Mouse (Mus musculus): ENCODE data around the gene Ppard. TPM values are rescaled to one million over a fixed set of nuclear protein-coding genes. Genes with fewer than 3 reads are reported as not detected.
"Not testable (repeated sequence)": the region's sequence is repeated elsewhere in the genome, so short reads cannot be mapped to it uniquely, and the experiment has no call there.

Gene Ppard
- polyA plus RNA-seq, 1 experiment from 2014 or later, result 1.7 TPM

DNA sequence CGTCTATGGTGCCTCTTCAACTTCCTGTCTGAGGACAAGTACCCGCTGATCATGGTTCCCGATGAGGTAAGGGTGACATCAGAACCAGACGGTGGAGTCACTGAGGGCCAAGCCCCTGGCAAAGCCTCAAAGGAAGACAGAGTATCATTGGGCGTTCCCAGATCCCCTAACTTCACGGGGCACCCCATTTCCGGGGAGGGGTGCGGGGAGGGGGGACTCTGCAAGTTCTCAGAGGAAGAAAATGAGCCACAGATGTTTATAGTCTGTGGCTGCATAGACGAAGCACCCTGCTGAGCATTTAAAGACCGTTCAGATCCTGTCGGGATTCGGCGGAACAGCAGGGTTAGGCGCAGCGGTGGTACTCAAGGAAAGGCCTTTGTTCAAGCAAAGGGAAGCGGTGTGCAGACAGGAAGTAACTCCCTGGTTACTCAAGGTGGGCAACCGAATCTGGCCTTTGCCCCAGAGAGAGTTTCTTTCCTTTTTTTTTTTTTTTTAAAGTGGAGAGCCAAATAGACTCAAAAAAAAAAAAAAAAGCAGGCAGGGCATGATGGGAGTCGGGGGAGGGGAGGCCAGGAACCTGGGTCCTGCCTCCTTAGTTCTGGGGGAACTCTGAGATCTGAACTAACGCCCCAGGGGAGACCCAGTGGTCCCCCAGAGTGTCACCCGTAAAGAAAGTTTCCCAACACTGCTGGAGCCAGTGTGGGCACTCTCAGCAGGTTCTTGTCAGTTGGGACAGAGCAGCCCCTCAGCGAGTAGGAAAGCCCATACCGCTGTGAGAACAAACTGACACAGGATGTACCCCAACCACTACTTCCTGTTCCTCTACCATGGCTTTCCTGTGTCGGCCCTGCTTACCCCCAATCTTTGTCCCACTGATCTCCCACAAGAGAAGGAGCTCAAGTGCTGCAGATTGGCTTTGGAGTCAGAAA is 14.5 kb upstream of the Ppard start:
- no peaks in the 10 kb centered on the region; the same call in 1 of the 2 replicates for H3K4me1 ChIP-seq (ENCODE audit: control insufficient read depth, insufficient read depth, low read length)
- H3K4me3 ChIP-seq (ENCODE audit: low read depth, low read length), result no peak overlapping the region
- ATAC-seq (ENCODE audit: low FRiP score), result no peak
- no peaks in the 10 kb centered on the region; the same call in 1 of the 2 replicates for H3K27me3 ChIP-seq (ENCODE audit: control insufficient read depth, insufficient read depth, low read length)
- no peaks in the 10 kb centered on the region for H3K36me3 ChIP-seq (ENCODE audit: control insufficient read depth, insufficient read depth, low read length)
- peak overlapping the region; percentile 25; the same call in 1 of the 2 replicates for H3K27ac ChIP-seq (ENCODE audit: low read depth, low read length)
- H3K4me2 ChIP-seq, result no peak overlapping the region
- WGBS, result 25% methylated on average over 23 of the region's 23 CpGs
- H3K9ac ChIP-seq (ENCODE audit: low read length), result peak overlapping the region; percentile 41; the same call in 1 of the 2 replicates
- DNase-seq (ENCODE audit: low spot score, missing footprints), result no peak
- H3K9me3 ChIP-seq (ENCODE audit: control insufficient read depth, low read length), result no peaks in the 10 kb centered on the region

DNA sequence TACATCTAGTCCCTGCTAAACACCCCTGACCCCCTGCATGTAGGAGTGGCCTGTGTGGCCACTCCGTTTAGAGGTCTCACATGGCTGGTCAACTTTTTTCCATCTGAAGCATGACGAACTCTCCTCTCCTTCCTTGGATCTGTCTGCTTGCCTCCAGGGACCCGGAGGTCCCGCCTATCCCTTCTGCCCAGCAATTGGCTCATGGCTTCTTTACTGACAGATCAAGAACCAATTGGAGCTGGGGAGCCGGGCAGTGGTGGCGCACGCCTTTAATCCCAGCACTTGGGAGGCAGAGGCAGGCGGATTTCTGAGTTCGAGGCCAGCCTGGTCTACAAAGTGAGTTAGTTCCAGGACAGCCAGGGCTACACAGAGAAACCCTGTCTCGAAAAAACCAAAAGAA is 10.0 kb upstream of the Ppard start:
- not testable (repeated sequence) for H3K27me3 ChIP-seq (ENCODE audit: control insufficient read depth, insufficient read depth, low read length); H3K4me2 ChIP-seq; ATAC-seq (ENCODE audit: low FRiP score); H3K36me3 ChIP-seq (ENCODE audit: control insufficient read depth, insufficient read depth, low read length); H3K27ac ChIP-seq (ENCODE audit: low read depth, low read length); H3K4me1 ChIP-seq (ENCODE audit: control insufficient read depth, insufficient read depth, low read length); H3K9ac ChIP-seq (ENCODE audit: low read length); H3K4me3 ChIP-seq (ENCODE audit: low read depth, low read length); H3K9me3 ChIP-seq (ENCODE audit: control insufficient read depth, low read length); DNase-seq (ENCODE audit: low spot score, missing footprints)
- 93% methylated on average over 9 of the region's 10 CpGs for WGBS

DNA sequence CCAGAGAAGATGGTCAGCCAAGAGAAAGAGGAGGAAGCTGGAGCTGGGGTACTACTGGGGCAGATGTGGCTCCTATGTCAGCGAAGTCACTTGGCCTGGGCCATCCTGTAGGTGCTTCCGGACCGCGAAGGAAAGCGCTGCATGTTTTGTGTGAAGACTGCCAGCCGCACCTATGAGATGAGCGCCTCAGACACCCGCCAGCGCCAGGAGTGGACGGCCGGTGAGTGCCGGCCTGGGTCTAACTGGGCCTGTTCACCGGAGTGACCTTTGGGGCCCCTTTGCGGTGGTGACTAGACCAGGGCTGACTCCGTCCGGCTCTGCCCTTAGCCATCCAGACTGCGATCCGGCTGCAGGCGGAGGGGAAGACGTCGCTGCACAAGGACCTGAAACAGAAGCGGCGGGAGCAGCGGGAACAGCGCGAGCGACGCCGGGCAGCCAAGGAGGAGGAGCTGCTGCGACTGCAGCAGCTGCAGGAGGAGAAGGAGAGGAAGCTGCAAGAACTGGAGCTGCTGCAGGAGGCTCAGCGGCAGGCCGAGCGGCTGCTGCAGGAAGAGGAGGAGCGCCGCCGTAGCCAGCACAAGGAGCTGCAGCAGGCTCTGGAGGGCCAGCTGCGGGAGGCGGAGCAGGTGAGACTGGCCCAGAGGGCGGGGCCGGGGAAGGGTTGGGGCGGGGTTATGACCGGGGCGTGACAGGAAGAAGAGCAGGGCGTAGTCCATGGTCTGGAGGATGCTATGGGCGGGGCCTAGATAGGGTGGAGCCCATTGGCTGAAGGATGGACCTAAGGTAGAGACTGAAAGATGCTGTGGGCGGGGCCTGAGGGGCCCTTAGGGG is 8.7 kb upstream of the Ppard start:
- peak overlapping the region; percentile 83 for H3K4me2 ChIP-seq
- H3K9ac ChIP-seq (ENCODE audit: low read length), result peak overlapping the region; percentile 73
- WGBS, result under 1% methylated on average over 46 of the region's 46 CpGs
- ATAC-seq (ENCODE audit: low FRiP score) (peak; percentile 92), DNase-seq (ENCODE audit: low spot score, missing footprints) (peak; percentile 98)
- H3K4me1 ChIP-seq (ENCODE audit: control insufficient read depth, insufficient read depth, low read length), result no peaks in the 10 kb centered on the region; the same call in 1 of the 2 replicates
- H3K4me3 ChIP-seq (ENCODE audit: low read depth, low read length), result peak overlapping the region; percentile 42
- no peaks in the 10 kb centered on the region for H3K27me3 ChIP-seq (ENCODE audit: control insufficient read depth, insufficient read depth, low read length)
- H3K27ac ChIP-seq (ENCODE audit: low read depth, low read length), result peak overlapping the region; percentile 30; the same call in 1 of the 2 replicates
- no peaks in the 10 kb centered on the region for H3K36me3 ChIP-seq (ENCODE audit: control insufficient read depth, insufficient read depth, low read length)
- no peaks in the 10 kb centered on the region for H3K9me3 ChIP-seq (ENCODE audit: control insufficient read depth, low read length)

DNA sequence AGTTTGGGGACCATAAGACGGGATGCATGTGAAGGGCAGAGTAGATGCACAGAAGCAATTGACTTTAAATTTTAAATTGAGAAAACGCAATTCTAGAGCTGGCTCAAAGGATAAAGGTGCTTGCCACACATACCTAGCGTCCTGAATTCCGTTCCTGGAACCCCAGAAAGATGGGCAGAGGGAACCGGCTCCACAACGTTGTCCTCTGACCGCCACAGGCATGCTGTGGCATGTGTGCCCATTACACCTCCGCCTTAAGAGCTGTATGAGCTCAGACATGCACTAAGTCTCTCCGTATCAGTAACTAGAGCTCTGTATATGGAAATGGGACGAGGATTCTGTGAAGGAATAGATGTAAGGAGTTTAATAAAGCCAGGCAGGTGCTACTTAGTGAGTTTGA is 7.9 kb upstream of the Ppard start:
- DNase-seq (ENCODE audit: low spot score, missing footprints) (no peak), ATAC-seq (ENCODE audit: low FRiP score) (no peak)
- Histone ChIP-seq H3K27ac (ENCODE audit: low read depth, low read length) (no peak overlapping the region), H3K9me3 (ENCODE audit: control insufficient read depth, low read length) (no peaks in the 10 kb centered on the region), H3K9ac (ENCODE audit: low read length) (no peak overlapping the region), H3K4me2 (no peak overlapping the region), H3K27me3 (ENCODE audit: control insufficient read depth, insufficient read depth, low read length) (no peaks in the 10 kb centered on the region), H3K4me1 (ENCODE audit: control insufficient read depth, insufficient read depth, low read length) (no peaks in the 10 kb centered on the region; the same call in 1 of the 2 replicates), H3K36me3 (ENCODE audit: control insufficient read depth, insufficient read depth, low read length) (no peaks in the 10 kb centered on the region), H3K4me3 (ENCODE audit: low read depth, low read length) (no peak overlapping the region)
- WGBS, result 84% methylated on average over 10 of the region's 10 CpGs

DNA sequence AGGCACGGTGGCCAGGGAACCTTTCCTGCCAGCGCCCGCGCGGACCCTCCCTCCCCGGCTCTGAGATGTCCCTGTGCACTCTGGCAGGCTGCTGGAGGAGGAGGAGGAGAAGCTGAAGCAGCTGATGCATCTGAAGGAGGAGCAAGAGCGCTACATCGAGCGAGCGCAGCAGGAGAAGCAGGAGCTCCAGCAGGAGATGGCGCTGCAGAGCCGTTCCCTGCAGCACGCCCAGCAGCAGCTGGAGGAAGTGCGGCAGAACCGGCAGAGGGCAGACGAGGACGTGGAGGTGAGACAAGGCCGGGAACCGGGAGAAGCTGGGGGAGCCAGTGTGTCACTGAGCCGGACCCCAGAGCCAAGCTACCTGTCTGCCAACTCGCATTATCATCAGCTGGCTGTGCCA is 6.5 kb upstream of the Ppard start:
- Histone ChIP-seq H3K4me1 (ENCODE audit: control insufficient read depth, insufficient read depth, low read length) (no peaks in the 10 kb centered on the region; the same call in 1 of the 2 replicates), H3K36me3 (ENCODE audit: control insufficient read depth, insufficient read depth, low read length) (no peaks in the 10 kb centered on the region), H3K27me3 (ENCODE audit: control insufficient read depth, insufficient read depth, low read length) (no peaks in the 10 kb centered on the region), H3K4me3 (ENCODE audit: low read depth, low read length) (peak overlapping the region; percentile 21), H3K9ac (ENCODE audit: low read length) (peak overlapping the region; percentile 41), H3K4me2 (peak overlapping the region; percentile 51), H3K27ac (ENCODE audit: low read depth, low read length) (no peak overlapping the region), H3K9me3 (ENCODE audit: control insufficient read depth, low read length) (no peaks in the 10 kb centered on the region)
- WGBS, result under 1% methylated on average over 21 of the region's 21 CpGs
- ATAC-seq (ENCODE audit: low FRiP score) (peak; percentile 44), DNase-seq (ENCODE audit: low spot score, missing footprints) (peak; percentile 97)

DNA sequence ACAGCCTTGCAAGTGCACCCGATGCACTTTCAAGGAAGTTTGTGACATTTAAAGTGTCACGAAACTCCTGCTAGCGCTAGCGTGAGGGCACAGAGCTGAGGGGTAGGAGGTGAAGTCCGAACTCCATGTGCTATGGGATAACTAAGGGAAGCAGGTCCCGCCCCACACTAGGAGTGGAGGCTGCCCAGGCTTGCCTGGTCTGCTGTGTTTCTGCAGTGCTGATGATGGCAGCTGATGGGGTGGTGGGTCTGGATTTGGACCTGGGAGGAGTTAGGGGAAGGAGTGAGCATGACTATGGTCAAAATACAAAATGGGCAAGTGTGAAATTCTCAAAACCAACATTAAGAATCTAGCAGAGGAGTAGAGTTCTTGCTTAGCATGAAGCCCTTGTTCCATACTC is 2.0 kb upstream of the Ppard start:
- no peak overlapping the region for H3K4me3 ChIP-seq (ENCODE audit: low read depth, low read length)
- no peaks in the 10 kb centered on the region for H3K27me3 ChIP-seq (ENCODE audit: control insufficient read depth, insufficient read depth, low read length)
- no peak overlapping the region for H3K4me2 ChIP-seq
- no peak overlapping the region for H3K9ac ChIP-seq (ENCODE audit: low read length)
- WGBS, result 89% methylated on average over 6 of the region's 6 CpGs
- no peaks in the 10 kb centered on the region for H3K9me3 ChIP-seq (ENCODE audit: control insufficient read depth, low read length)
- ATAC-seq (ENCODE audit: low FRiP score) (no peak), DNase-seq (ENCODE audit: low spot score, missing footprints) (no peak)
- no peaks in the 10 kb centered on the region; the same call in none of the 2 replicates for H3K4me1 ChIP-seq (ENCODE audit: control insufficient read depth, insufficient read depth, low read length)
- H3K27ac ChIP-seq (ENCODE audit: low read depth, low read length), result no peak overlapping the region
- no peaks in the 10 kb centered on the region for H3K36me3 ChIP-seq (ENCODE audit: control insufficient read depth, insufficient read depth, low read length)

DNA sequence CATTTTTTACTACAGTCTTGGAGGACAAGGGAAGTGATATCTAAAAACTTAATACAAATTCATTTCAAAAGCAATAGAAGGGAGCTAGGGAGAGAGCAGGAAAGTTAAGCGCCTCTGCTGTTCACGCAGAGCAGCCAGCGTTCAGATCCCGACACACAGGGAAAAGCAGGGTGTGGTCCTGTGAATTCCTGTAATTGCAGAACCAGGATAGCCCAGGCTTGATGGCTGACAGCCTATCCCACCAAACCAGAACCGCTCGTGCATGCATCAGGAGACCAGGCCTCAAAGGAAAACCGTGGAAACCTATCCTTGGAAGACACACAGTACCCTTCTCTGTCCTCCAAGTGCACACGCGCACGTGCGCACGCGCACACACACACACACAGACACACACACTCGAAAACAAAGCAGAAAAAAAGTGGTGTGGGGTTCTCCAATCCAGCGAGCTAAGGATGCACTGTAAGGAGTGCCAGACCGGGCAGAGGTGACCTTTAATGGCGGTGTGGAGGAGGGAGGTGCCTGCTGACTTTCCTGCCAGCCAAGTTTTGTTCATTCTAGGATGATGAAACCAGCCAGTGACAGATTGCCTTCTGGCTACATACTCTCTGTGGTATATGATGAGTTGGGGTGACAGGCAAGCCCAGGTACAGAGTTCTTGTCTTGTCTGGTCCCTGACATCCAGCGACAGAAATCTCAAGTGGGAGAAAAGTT is 1.3 kb upstream of the Ppard start:
- 87% methylated on average over 18 of the region's 18 CpGs for WGBS
- ATAC-seq (ENCODE audit: low FRiP score), result no peak
- no peak for DNase-seq (ENCODE audit: low spot score, missing footprints)
- no peaks in the 10 kb centered on the region for H3K9me3 ChIP-seq (ENCODE audit: control insufficient read depth, low read length)
- no peak overlapping the region for H3K4me2 ChIP-seq
- no peak overlapping the region for H3K9ac ChIP-seq (ENCODE audit: low read length)
- H3K27me3 ChIP-seq (ENCODE audit: control insufficient read depth, insufficient read depth, low read length), result no peaks in the 10 kb centered on the region
- H3K4me3 ChIP-seq (ENCODE audit: low read depth, low read length), result no peak overlapping the region
- H3K36me3 ChIP-seq (ENCODE audit: control insufficient read depth, insufficient read depth, low read length), result no peaks in the 10 kb centered on the region
- H3K4me1 ChIP-seq (ENCODE audit: control insufficient read depth, insufficient read depth, low read length), result no peaks in the 10 kb centered on the region; the same call in none of the 2 replicates
- no peak overlapping the region for H3K27ac ChIP-seq (ENCODE audit: low read depth, low read length)

DNA sequence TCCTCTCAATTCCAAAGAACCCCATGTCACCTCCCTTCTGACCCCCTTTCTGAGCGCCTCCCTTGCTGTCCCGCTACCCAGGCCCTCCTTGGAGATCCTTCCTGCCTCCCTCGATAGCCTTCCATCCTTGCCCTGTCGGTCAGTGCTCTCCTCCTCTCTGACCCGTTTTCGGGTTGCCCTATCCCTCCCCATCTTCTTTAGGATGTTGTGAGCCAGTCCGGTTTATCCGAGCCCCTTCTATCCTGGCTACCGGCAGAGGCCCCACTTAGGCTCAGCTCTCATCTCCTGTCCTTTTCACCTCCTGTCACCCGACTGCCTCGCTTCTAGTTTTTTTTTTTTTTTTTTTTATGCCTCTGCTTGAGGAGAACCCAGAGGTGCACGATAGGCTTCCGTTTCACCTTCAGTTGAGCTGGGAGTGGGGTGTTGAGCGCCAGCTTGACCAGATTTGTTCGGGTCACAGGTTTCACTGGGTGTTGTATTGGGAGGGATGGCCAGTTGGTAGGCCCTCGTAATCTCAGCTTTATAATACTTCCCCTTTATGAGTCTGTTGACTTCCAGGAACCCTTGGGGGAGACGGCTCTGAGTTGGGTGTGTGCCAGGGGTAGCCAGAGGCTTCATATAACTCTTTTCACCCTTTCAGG is 711 bp downstream of the Ppard start:
- no peak for ATAC-seq (ENCODE audit: low FRiP score)
- H3K27ac ChIP-seq (ENCODE audit: low read depth, low read length), result no peak overlapping the region

More for the DNA sequence above, 711 bp downstream of the Ppard start:
- WGBS, result 6% methylated on average over 17 of the region's 17 CpGs
- Histone ChIP-seq H3K4me1 (ENCODE audit: control insufficient read depth, insufficient read depth, low read length) (no peaks in the 10 kb centered on the region; the same call in 1 of the 2 replicates), H3K9ac (ENCODE audit: low read length) (peak overlapping the region; percentile 79), H3K27me3 (ENCODE audit: control insufficient read depth, insufficient read depth, low read length) (no peaks in the 10 kb centered on the region), H3K4me2 (peak overlapping the region; percentile 82), H3K4me3 (ENCODE audit: low read depth, low read length) (peak overlapping the region; percentile 74), H3K9me3 (ENCODE audit: control insufficient read depth, low read length) (no peaks in the 10 kb centered on the region), H3K36me3 (ENCODE audit: control insufficient read depth, insufficient read depth, low read length) (no peaks in the 10 kb centered on the region)
- DNase-seq (ENCODE audit: low spot score, missing footprints), result peak; percentile 93
